Mouse (Mus musculus) T-helper 17 cell (primary cell): ENCODE measurements at regions not wholly inside any gene's neighbourhood (a gene's known extent, or its start where the extent isn't known, plus 50 kb on each side); places are given as distances from the start of the nearest gene placed in this dataset.

Experiments used
- in situ Hi-C, 2 experiments: fragments of 300-600 bp; cut with MboI, MseI; formaldehyde crosslinking; loops; 1 replicate in 1 of 2; 2 replicates in 1 of 2; pipeline ENCODE4 v1.15.1; 2025; ENCODE audit warnings: high pct_unique_total_duplicates in 2 of 2

GRCm38 (mm10) chr12:107757996-107758791 is 245.2 kb downstream of the Bcl11b start:
- in situ Hi-C loops: loop anchor here in 1 of 2 experiments (10.0 kb wide), 1 partner anchor 727 kb away; no protein-coding TSS in a partner anchor

GRCm38 (mm10) chr12:107759291-107759690 is 244.1 kb downstream of the Bcl11b start:
- in situ Hi-C loops: loop anchor here in 1 of 2 experiments (10.0 kb wide), 1 partner anchor 726 kb away; no protein-coding TSS in a partner anchor

- in situ Hi-C loops: loop anchor here in 1 of 2 experiments (10.0 kb wide), 1 partner anchor 725 kb away; no protein-coding TSS in a partner anchor
Measured at GRCm38 (mm10) chr12:107759911-107760310, 243.5 kb downstream of the Bcl11b start.

GRCm38 (mm10) chr12:107762140-107762539 is 241.3 kb downstream of the Bcl11b start:
- in situ Hi-C loops: no loop called here

GRCm38 (mm10) chr12:107769801-107770515 is 233.4 kb downstream of the Bcl11b start:
- in situ Hi-C loops: no loop called here

- in situ Hi-C loops: no loop called here
Measured at GRCm38 (mm10) chr12:107770516-107770836, 232.9 kb downstream of the Bcl11b start.

- in situ Hi-C loops: no loop called here
Measured at GRCm38 (mm10) chr12:107771325-107771724, 232.1 kb downstream of the Bcl11b start.

GRCm38 (mm10) chr12:107771809-107772208 is 231.6 kb downstream of the Bcl11b start:
- in situ Hi-C loops: no loop called here

GRCm38 (mm10) chr12:107778046-107778445 is 225.4 kb downstream of the Bcl11b start:
- in situ Hi-C loops: no loop called here

- in situ Hi-C loops: loop anchor here in 1 of 2 experiments (10.0 kb wide), 2 partner anchors 135 to 225 kb away; partner anchors contain the start of gene Bcl11b
Measured at GRCm38 (mm10) chr12:107779306-107780057, 223.9 kb downstream of the Bcl11b start.

- in situ Hi-C loops: loop anchor here in 1 of 2 experiments (10.0 kb wide), 2 partner anchors 137 to 223 kb away; partner anchors contain the start of gene Bcl11b
Measured at GRCm38 (mm10) chr12:107782147-107782546, 221.3 kb downstream of the Bcl11b start.

GRCm38 (mm10) chr12:107783831-107784230 is 219.6 kb downstream of the Bcl11b start:
- in situ Hi-C loops: loop anchor here in 1 of 2 experiments (10.0 kb wide), 2 partner anchors 139 to 221 kb away; partner anchors contain the start of gene Bcl11b

- in situ Hi-C loops: loop anchor here in 1 of 2 experiments (10.0 kb wide), 2 partner anchors 145 to 215 kb away; partner anchors contain the start of gene Bcl11b
Measured at GRCm38 (mm10) chr12:107789818-107790217, 213.6 kb downstream of the Bcl11b start.

- in situ Hi-C loops: no loop called here
Measured at GRCm38 (mm10) chr12:107800296-107800695, 203.1 kb downstream of the Bcl11b start.

GRCm38 (mm10) chr12:107807634-107808033 is 195.8 kb downstream of the Bcl11b start:
- in situ Hi-C loops: no loop called here

- in situ Hi-C loops: no loop called here
Measured at GRCm38 (mm10) chr12:107808158-107808715, 195.2 kb downstream of the Bcl11b start.

GRCm38 (mm10) chr12:107811231-107811630 is 192.2 kb downstream of the Bcl11b start:
- in situ Hi-C loops: no loop called here

- in situ Hi-C loops: no loop called here
Measured at GRCm38 (mm10) chr12:107812549-107813335, 190.7 kb downstream of the Bcl11b start.

- in situ Hi-C loops: no loop called here
Measured at GRCm38 (mm10) chr12:107814926-107815325, 188.5 kb downstream of the Bcl11b start.

GRCm38 (mm10) chr12:107823768-107824394 is 179.5 kb downstream of the Bcl11b start:
- in situ Hi-C loops: no loop called here
